Mouse (Mus musculus) left cerebral cortex, adult 8-10 months (tissue): Measurements from ENCODE around the gene Desi1. TPM values are rescaled to one million over a fixed set of nuclear protein-coding genes. Genes with fewer than 3 reads are reported as not detected.
"Not testable (repeated sequence)": the region's sequence is repeated elsewhere in the genome, so short reads cannot be mapped to it uniquely, and the experiment has no call there.

ENCODE experiments used
- DNase-seq, 2 experiments: peaks; one replicate each; pipeline ENCODE4 v3.0.0; 2022; ENCODE audit warnings: low spot score in 2 of 2
- total RNA-seq, 4 experiments: library from RNA; stranded (reverse); gene quantifications; 2 replicates each; pipeline ENCODE4 v1.2.4; 2022

The Desi1 gene
- total RNA-seq, 4 experiments from 2014 or later = 81.8 to 126 (median 105) TPM

GRCm38 (mm10) chr15:82022535-82023088 is 11.1 kb downstream of the Desi1 start:
- DNase-seq = no peak

DNA sequence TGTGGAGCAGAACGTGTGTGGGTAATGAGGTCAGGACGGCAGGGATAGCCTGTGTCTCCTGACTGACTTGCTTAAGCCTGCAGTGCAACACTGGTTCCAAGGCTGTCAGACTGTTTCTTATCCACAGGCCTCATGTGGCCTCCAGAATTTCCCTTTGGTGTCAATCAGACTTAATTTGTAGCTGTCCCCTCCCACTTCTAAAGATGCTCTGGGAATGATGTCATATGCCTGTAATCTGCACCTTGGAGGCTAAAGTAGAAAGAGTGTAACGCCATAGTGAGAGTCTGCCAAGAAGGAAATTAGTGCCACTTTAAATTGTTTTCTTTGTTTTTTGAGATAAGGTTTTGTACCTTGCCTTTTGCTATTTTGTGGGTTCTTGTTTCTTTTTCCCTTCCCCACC is 14.4 kb downstream of the Desi1 start:
- no peak for DNase-seq

DNA sequence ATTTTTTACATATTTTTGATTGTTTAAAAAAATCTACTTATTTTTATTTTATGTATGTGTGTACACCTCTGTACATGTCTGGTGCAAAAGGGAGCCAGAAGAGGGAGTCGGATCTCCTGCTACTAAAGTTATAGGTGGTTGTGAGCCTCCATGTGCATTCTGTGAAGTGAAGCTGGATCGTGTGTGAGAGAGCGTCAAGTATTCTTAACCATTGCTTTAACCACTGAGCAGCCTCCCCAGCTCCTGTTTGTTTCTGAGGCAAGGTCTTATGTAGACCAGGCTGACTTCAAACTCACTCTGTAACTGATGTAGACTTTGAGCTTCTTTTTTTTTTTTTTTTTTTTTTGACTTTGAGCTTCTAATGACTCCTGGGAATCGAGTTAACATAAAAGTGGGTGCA is 16.2 kb downstream of the Desi1 start:
- DNase-seq = no peak

GRCm38 (mm10) chr15:82016830-82017229 is 16.8 kb downstream of the Desi1 start:
- DNase-seq = no peak

GRCm38 (mm10) chr15:82016101-82016808 is 17.4 kb downstream of the Desi1 start:
- DNase-seq = peak; percentile 99

- DNase-seq = no peak
These were observed 18.1 kb downstream of the Desi1 start for GRCm38 (mm10) chr15:82015392-82016100.

DNA sequence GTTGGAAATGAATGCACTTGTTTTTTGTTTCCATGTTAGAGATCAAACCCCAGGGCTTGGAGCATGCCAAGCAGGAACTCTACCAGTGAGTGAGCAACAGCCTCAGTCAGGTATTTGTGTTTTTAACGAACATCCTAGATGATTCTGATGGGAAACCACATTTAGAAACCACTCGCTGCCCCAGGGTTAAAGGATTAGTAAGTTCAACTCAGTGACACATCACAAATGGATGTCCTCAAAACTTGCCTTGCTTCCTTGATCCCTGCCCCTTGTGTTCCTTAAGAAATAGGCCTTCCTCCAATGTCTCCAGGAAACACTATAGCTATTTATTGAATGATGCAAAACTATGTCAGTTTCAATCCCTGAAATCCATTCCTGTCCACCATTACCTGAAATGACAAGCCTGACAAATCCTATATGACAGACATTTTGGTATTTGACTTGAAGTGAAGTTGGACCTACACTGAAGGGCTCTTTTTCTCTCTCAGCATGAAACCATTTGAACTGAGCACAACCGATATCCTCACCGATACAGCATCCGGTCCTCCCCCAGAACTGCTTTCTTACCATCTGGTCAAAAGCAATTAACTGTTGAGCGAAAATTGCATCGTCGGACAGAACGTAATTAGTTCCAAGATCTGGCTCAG is 18.8 kb downstream of the Desi1 start:
- DNase-seq = no peak

DNA sequence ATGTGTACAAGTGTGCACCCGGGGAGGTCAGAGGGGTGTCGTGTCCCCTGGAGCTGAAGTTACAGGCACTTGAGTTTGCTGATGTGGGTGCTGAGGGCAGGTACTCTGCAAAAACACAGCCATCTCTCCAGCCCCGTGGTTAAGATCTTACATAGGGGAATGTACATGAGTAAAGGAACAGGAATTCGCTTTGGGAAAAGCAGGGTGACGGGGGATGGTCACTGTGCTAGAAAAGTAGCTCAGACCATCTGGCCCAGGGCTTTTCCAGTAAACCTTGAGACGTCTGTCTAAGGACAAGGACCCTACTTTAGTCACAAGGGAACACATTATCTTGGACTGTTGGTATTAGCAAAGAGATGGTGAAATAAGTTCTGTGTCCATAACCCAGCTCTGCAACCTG is 21.7 kb downstream of the Desi1 start:
- no peak for DNase-seq

- no peak for DNase-seq
These were observed 29.4 kb downstream of the Desi1 start for GRCm38 (mm10) chr15:82004257-82004656.

DNA sequence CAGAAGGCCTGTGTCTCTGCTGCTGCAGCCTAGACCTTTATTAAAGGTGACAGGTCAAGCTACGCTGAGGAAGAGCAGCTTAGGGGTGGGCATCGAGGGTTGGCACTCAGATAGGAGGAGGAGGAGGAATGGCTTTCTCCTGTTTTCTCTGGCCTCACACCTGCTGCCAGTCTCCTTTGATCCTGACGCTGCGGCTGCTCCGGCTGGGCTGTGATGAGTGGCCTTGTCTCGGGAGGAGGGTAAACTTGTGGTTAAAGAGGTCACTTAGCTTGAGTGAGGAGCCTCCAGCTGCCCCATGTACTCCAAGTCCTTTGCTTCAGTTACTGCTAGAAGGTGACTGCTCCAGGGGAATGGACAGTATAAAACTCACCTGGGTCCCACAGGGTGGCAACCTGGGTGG is 39.7 kb downstream of the Desi1 start:
- no peak for DNase-seq

DNA sequence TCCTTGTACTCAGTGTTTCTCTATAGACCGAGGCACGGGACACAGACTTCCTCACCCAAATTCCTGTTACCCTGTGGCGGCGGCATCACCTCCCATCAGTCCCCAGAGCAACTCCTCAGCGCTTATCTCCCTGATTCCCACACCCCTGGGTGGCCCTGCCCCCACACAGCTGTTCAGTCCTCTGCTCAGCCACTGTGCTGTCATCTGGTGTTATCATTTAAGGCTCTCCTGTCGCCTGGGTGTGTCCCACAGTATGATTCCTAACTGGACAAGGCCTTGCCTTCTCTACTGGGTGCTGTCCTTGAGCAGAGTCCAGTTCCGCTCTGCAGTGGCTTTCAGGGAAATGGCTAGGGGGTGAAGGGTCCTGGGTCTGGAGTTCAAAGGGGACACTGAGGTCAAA is 43.1 kb downstream of the Desi1 start:
- no peak for DNase-seq

GRCm38 (mm10) chr15:81989371-81990062 is 44.1 kb downstream of the Desi1 start:
- peak; percentile 74 to 78 for DNase-seq

DNA sequence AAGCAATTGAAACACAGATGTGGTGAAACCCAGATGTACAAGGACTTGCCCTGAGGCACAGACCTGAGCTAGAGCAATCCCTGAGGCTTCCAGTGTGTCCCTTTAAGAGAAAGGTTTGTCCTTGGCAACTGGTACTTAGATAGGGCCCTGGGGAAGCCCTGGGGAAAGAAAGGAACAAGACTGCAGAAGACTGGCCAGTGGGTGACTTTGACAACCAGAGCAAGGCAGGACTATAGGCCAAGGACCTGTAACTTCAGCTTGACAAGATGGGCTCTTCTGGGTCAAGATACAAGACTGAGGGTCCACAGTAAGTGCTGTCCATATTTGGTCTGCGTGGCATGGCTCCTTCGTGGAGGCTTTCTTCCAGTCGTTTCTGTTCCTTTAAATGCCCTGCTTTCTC is 46.0 kb downstream of the Desi1 start, which contains the start of gene Xrcc6:
Gene Xrcc6, plus strand, starts transcription at position 190 of the 400 bp plus-strand sequence.
- no peak for DNase-seq

GRCm38 (mm10) chr15:81985267-81986161 is 48.1 kb downstream of the Desi1 start:
- DNase-seq = no peak

DNA sequence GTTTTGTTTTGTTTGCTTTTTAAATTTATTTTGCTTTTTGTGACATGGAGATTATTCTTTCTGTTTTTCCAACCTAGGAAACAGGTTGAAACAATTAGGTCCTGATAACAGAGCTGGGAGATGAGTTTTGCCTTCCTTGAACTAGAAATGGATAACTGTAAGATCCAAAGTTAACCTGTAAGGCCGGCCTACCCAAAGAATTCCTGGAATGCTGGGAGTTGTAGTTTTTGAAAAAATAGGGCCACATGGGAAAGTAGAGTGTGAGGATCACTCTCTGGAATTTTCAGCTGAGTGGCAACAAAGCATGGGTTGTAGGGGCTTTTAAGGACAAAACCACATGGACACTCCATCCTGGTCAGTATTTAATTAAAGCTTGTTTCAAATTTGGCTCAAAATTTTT is 51.5 kb downstream of the Desi1 start:
- no peak for DNase-seq

DNA sequence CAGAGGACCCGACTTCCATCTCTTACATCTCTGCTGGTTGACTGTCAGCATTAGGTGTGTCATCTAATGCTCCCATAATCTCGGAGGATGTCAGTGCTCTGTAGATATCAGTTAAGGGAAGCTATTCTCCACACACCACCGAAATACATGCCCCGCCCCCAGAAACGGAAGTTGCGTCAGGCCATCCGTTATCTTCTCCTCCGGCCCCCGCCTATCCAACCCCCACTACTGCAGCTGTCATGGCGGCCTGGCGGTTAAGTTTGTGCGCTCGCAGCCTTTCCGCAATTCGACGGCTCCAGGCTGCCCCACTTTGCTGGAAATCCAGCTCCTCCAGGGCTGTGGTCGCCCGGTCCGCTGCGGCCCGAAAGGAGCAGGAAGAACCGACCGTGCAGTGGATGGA is 53.3 kb downstream of the Desi1 start, which contains the start of gene 1700029P11Rik:
Gene 1700029P11Rik, plus strand, starts transcription at position 220 of the 400 bp plus-strand sequence.
- DNase-seq = no peak

DNA sequence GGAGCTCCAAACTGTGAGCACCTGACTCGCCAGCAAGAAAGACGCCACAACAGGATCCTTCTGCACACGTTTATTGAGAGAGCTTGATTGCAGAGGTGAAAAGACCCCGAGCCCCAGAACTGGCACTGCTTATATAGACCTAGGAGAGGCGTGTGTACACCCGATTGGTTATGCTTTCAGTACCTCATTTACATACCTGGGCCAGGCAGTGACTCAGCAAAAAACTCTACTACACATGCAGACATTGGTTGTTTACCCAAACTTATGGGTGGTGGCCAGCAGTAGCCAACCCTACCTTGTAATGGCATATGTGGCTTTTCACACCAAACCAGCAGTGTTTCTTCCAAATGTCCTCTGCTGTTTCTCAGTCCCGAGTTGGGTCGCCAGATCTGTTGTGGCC is 58.5 kb downstream of the Desi1 start:
- DNase-seq = not testable (repeated sequence)

DNA sequence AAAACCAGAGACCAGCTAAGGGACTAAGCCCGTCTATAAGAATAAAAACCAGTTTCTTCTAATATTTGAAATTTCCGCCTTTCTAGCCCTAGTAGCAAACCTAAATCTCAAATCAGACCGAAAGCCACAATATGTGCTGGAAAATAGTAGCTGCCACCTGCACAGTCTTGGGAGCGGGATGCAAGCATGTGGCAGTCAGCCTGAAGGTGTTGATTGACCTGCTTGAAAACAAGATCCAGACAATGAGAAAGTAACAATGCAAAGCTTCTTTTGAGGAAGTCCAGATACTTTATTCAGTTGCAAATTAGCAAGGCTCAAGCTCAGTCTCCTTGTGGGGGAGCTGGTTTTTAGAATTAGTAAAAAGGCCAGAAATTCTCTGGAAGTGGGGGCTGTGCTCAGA is 63.2 kb downstream of the Desi1 start:
- not testable (repeated sequence) for DNase-seq

GRCm38 (mm10) chr15:81969635-81970034 is 64.0 kb downstream of the Desi1 start:
- not testable (repeated sequence) for DNase-seq

- DNase-seq = no peak
These were observed 64.5 kb downstream of the Desi1 start for GRCm38 (mm10) chr15:81969173-81969572.
